21 mouse cellular contexts compared by ENCODE assay signal in the genomic region with DNA sequence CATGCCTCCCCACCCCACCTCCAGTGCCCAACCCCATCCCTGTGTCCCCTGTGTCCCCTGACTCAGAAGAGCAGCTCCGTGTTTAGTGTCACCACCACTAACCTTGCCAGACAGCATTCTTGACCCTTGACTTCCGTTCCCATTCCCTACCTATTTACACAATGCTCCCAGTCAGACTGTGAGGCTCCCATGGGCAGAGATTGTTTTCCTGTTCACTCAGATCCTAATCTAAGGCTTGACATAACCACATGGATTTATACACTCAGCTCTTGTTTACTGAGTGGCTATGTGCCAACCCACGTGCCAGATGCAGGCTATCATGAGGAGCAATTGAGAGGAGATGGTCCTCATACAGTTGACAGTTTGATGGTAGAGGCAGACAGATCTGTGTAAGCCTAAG. TPM values are rescaled to one million over a fixed set of nuclear protein-coding genes. Genes with fewer than 3 reads are reported as not detected.
A peak's percentile ranks its signal among the peaks of the same experiment; 100 is the strongest.
DNase-seq lines count a peak whose midpoint lies in the region; ATAC-seq and TF ChIP-seq lines count a peak whose summit lies in the region.
"Had no signal": no experiment of that assay in that cellular context is flagged by ENCODE, and none has a peak within 500 bp of the region (broad histone marks: within the 10 kb centered on the region; RNA-seq: fewer than 3 reads in every experiment).

No protein-coding gene starts in this region.

- peak overlapping the region; percentile 46 for H3K27ac ChIP-seq in liver, adult 2 months (replicated peaks; ENCODE audit: insufficient read depth, low read depth, low read length)
- H3K27ac ChIP-seq in liver, postnatal 0 days (ENCODE audit: low read depth): 0 out of 2 replicates have a peak overlapping the region, but pooled peaks have one; percentile 44
- no peak overlapping the region for H3K27ac ChIP-seq in hindbrain, embryonic 16.5 days (ENCODE audit: low read depth, low read length)
- H3K27ac ChIP-seq: embryonic facial prominence, embryonic 12.5 days; hindbrain, embryonic 15.5 days; limb, embryonic 10.5 days; liver, embryonic 14.5 days had no signal

- no peaks in the 10 kb centered on the region for H3K79me2 ChIP-seq in liver, adult 2 months (ENCODE audit: control insufficient read depth, insufficient read depth, low read length)

- no peak for TF ChIP-seq POLR2A in liver, adult 2 months (IDR thresholded peaks at IDR 0.05; ENCODE audit: extremely low read depth, insufficient read depth, low read length)

- no peak overlapping the region for H3K4me2 ChIP-seq in liver, postnatal 0 days (ENCODE audit: low read depth, low read length)
- no peak overlapping the region for H3K4me2 ChIP-seq in hindbrain, embryonic 16.5 days (ENCODE audit: low read length)
- H3K4me2 ChIP-seq: embryonic facial prominence, embryonic 12.5 days; hindbrain, embryonic 15.5 days had no signal

- ATAC-seq in liver, postnatal 0 days: peak; percentile 93
- ATAC-seq in hindbrain, embryonic 16.5 days: no peak
- ATAC-seq: forebrain, embryonic 14.5 days had no signal

- DNase-seq in liver, adult 2 months (ENCODE audit: extremely low read depth, low read depth, low spot score): peak; percentile 90
- DNase-seq in liver (no peak), MN1 (ENCODE audit: low spot score) (peak; percentile 45)
- DNase-seq in liver, postnatal 0 days: peak; percentile 60
- DNase-seq in lung, postnatal 36 days: peak; percentile 86
- no peak for DNase-seq in cerebellum, postnatal 14 days
- DNase-seq: B cell, adult 2 months; cerebellum, adult 9-10 months; gastrocnemius, postnatal 10 days; heart, adult 11 months; heart, postnatal 36 days; kidney, adult 18-20 months; right cerebral cortex, adult 18-20 months; thymus, postnatal 25 days had no signal

- no peak overlapping the region for H3K4me3 ChIP-seq in liver, adult 2 months (ENCODE audit: insufficient read depth, low read depth, low read length)
- no peak overlapping the region for H3K4me3 ChIP-seq in liver, postnatal 0 days (ENCODE audit: low read depth, low read length)
- no peak overlapping the region for H3K4me3 ChIP-seq in hindbrain, embryonic 16.5 days (ENCODE audit: low read length)
- H3K4me3 ChIP-seq: embryonic facial prominence, embryonic 12.5 days; erythroblast, embryonic 14.5 days; hindbrain, embryonic 15.5 days; limb, embryonic 10.5 days had no signal

- WGBS in liver, adult 2 months: 17% methylated on average over 3 of the region's 3 CpGs
- 42% methylated on average over 3 of the region's 3 CpGs for WGBS in liver, postnatal 0 days (ENCODE audit: insufficient replicate concordance)
- WGBS in hindbrain, embryonic 16.5 days: 76% methylated on average over 3 of the region's 3 CpGs

- peaks cover 24% of the 10 kb centered on the region for H3K4me1 ChIP-seq in liver, adult 2 months (ENCODE audit: control insufficient read depth, insufficient read depth, low read length)
- H3K4me1 ChIP-seq in liver, postnatal 0 days (ENCODE audit: insufficient read depth): peaks cover 2% of the 10 kb centered on the region
- H3K4me1 ChIP-seq in hindbrain, embryonic 16.5 days (ENCODE audit: control insufficient read depth, insufficient read depth, low read depth, low read length): no peaks in the 10 kb centered on the region
- H3K4me1 ChIP-seq: embryonic facial prominence, embryonic 12.5 days; hindbrain, embryonic 15.5 days; limb, embryonic 10.5 days had no signal

- TF ChIP-seq CTCF in liver, adult 2 months (IDR thresholded peaks at IDR 0.05; ENCODE audit: low read depth, low read length): no peak
- TF ChIP-seq CTCF in liver, postnatal 0 days (IDR thresholded peaks at IDR 0.05; ENCODE audit: low read depth): no peak

- peaks cover 27% of the 10 kb centered on the region; the same call in 1 of the 2 replicates for H3K36me3 ChIP-seq in liver, adult 2 months (ENCODE audit: control insufficient read depth, insufficient read depth, low read length)
- no peaks in the 10 kb centered on the region for H3K36me3 ChIP-seq in liver, postnatal 0 days (replicated peaks; ENCODE audit: insufficient read depth, low read length)
- no peaks in the 10 kb centered on the region for H3K36me3 ChIP-seq in hindbrain, embryonic 16.5 days (ENCODE audit: control insufficient read depth, insufficient read depth, low read length)
- H3K36me3 ChIP-seq: embryonic facial prominence, embryonic 12.5 days; hindbrain, embryonic 15.5 days; limb, embryonic 10.5 days had no signal

- no peaks in the 10 kb centered on the region for H3K27me3 ChIP-seq in liver, adult 2 months (ENCODE audit: control insufficient read depth, insufficient read depth, low read length)
- H3K27me3 ChIP-seq in liver, postnatal 0 days (ENCODE audit: insufficient read depth, low read length): no peaks in the 10 kb centered on the region
- no peaks in the 10 kb centered on the region for H3K27me3 ChIP-seq in hindbrain, embryonic 16.5 days (replicated peaks; ENCODE audit: control insufficient read depth, insufficient read depth, low read length)
- H3K27me3 ChIP-seq: embryonic facial prominence, embryonic 12.5 days; hindbrain, embryonic 15.5 days had no signal

- H3K9ac ChIP-seq in liver, adult 2 months (ENCODE audit: low read depth, low read length): 0 out of 2 replicates have a peak overlapping the region, but pooled peaks have one; percentile 10
- no peak overlapping the region for H3K9ac ChIP-seq in liver, postnatal 0 days (replicated peaks)
- no peak overlapping the region for H3K9ac ChIP-seq in hindbrain, embryonic 16.5 days (ENCODE audit: low read depth, low read length)
- H3K9ac ChIP-seq: embryonic facial prominence, embryonic 12.5 days; hindbrain, embryonic 15.5 days; liver, embryonic 14.5 days had no signal

- H3K9me3 ChIP-seq in liver, postnatal 0 days (ENCODE audit: low read length): 0 out of 2 replicates have a peak, but pooled peaks cover 2% of the 10 kb centered on the region
- no peaks in the 10 kb centered on the region for H3K9me3 ChIP-seq in hindbrain, embryonic 16.5 days (ENCODE audit: control insufficient read depth, low read length)
- H3K9me3 ChIP-seq: embryonic facial prominence, embryonic 12.5 days; hindbrain, embryonic 15.5 days; limb, embryonic 10.5 days had no signal

- TF ChIP-seq EP300 in liver, postnatal 0 days (IDR thresholded peaks at IDR 0.05; ENCODE audit: low read depth): no peak

RNA-seq across cellular contexts. Expression of gene Abcc3, which starts 27.5 kb away (rescaled TPM):
- total RNA-seq in liver, adult 2 months (2014; rRNA removed): 180 and 280 TPM in 2 replicates
- polyA plus RNA-seq in liver, adult 2 months (2012; rRNA removed): 251 and 292 TPM in 2 replicates
- 6.7 and 8.3 TPM in 2 replicates for polyA plus RNA-seq in liver, postnatal 0 days (2015; fragmentation: Nextera tagmentation; extraction: Ambion mirVana)
- 0.91 and 1.3 TPM in 2 replicates for polyA plus RNA-seq in hindbrain, embryonic 16.5 days (2015; fragmentation: Nextera tagmentation; extraction: Ambion mirVana)

RNA-seq across cellular contexts. Expression of gene Ankrd40, which starts 37.5 kb away (rescaled TPM):
- 28.0 and 30.0 TPM in 2 replicates for total RNA-seq in liver, adult 2 months (2014; rRNA removed)
- polyA plus RNA-seq in liver, adult 2 months (2012; rRNA removed): 47.6 and 56.5 TPM in 2 replicates
- 8.5 and 9.5 TPM in 2 replicates for polyA plus RNA-seq in liver, postnatal 0 days (2015; fragmentation: Nextera tagmentation; extraction: Ambion mirVana)
- polyA plus RNA-seq in hindbrain, embryonic 16.5 days (2015; fragmentation: Nextera tagmentation; extraction: Ambion mirVana): 9.2 and 9.4 TPM in 2 replicates

RNA-seq across cellular contexts. Expression of gene Luc7l3, which starts 43.6 kb away (rescaled TPM):
- total RNA-seq in liver, adult 2 months (2014; rRNA removed): 17.9 and 20.1 TPM in 2 replicates
- 2.5 and 4.6 TPM in 2 replicates for polyA plus RNA-seq in liver, adult 2 months (2012; rRNA removed)
- polyA plus RNA-seq in liver, postnatal 0 days (2015; fragmentation: Nextera tagmentation; extraction: Ambion mirVana): 35.8 and 36.5 TPM in 2 replicates
- 110 and 113 TPM in 2 replicates for polyA plus RNA-seq in hindbrain, embryonic 16.5 days (2015; fragmentation: Nextera tagmentation; extraction: Ambion mirVana)

Comparison
In these comparisons a context has a peak if more than half of its experiments do, and no peak if none do; other contexts are left out.
1. DNase-seq: peak in liver, adult 2 months (single experiment), MN1 (single experiment), liver, postnatal 0 days (single experiment) and lung, postnatal 36 days (single experiment); none in liver (single experiment) and cerebellum, postnatal 14 days (0 of 2).
2. RNA of gene Abcc3, which starts 27.5 kb away (polyA plus RNA-seq): 251 to 292 TPM in liver, adult 2 months; 6.7 to 8.3 TPM in liver, postnatal 0 days and 0.91 to 1.3 TPM in hindbrain, embryonic 16.5 days; every median in the first group is over 10 times any median in the second.